Mouse (Mus musculus) spleen, postnatal 14 days (tissue): ENCODE measurements around the gene Tmem39a.

ENCODE experiments used
- DNase-seq, 2 experiments: peaks; one replicate each; pipeline ENCODE4 v3.0.0; 2021 to 2022; ENCODE audit warnings: low spot score in 2 of 2

The Tmem39a gene

DNA sequence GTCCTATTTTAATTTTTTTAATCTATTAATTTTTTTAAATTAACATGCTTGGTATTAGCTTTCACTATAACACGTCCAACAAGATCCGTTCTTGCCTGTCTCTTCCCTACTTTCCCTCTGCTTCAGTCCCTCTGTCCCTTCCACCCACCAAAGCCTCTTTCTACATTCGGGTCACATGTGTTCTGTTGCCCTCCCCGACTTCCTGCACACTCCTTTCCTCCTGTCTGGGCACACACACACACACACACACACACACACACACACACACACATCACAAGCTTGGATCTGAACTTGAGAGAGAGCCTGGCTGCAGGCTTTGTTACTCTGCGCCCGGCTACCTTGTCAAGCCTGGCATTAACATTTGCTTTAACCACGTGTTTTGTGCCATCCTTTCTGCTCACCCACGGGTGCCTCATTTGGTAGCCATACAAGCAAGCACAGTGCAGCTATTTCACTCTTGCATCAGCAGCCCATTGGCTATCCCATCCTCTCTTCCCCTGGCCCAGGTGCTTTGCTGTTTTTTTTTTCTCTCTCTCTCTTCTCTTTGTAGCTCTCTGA is 77.4 kb downstream of the Tmem39a start:
- DNase-seq = no peak

GRCm38 (mm10) chr16:38636682-38637081 is 78.2 kb downstream of the Tmem39a start:
- no peak for DNase-seq

- DNase-seq = no peak
Measured at GRCm38 (mm10) chr16:38637085-38637484, 78.6 kb downstream of the Tmem39a start.
